Mouse (Mus musculus): ENCODE results near the gene Dtd1. TPM values are rescaled to one million over a fixed set of nuclear protein-coding genes. Genes with fewer than 3 reads are reported as not detected.

Gene Dtd1
- polyA plus RNA-seq, 1 experiment, result 25.9 TPM

GRCm38 (mm10) chr2:144783190-144783589 is 183.5 kb downstream of the Dtd1 start:
- Histone ChIP-seq H3K27ac (replicated peaks; ENCODE audit: low read depth, low read length) (no peak overlapping the region), H3K4me1 (ENCODE audit: control insufficient read depth, insufficient read depth, insufficient read length, low read length) (no peaks in the 10 kb centered on the region), H3K4me3 (ENCODE audit: insufficient read depth, low read depth, low read length) (no peak overlapping the region)

- Histone ChIP-seq H3K4me3 (ENCODE audit: insufficient read depth, low read depth, low read length) (no peak overlapping the region), H3K27ac (replicated peaks; ENCODE audit: low read depth, low read length) (no peak overlapping the region), H3K4me1 (ENCODE audit: control insufficient read depth, insufficient read depth, insufficient read length, low read length) (no peaks in the 10 kb centered on the region)
Observed at GRCm38 (mm10) chr2:144783831-144784230, 184.1 kb downstream of the Dtd1 start.

- H3K27ac ChIP-seq (replicated peaks; ENCODE audit: low read depth, low read length), result no peak overlapping the region
- H3K4me1 ChIP-seq (ENCODE audit: control insufficient read depth, insufficient read depth, insufficient read length, low read length), result no peaks in the 10 kb centered on the region
- H3K4me3 ChIP-seq (ENCODE audit: insufficient read depth, low read depth, low read length), result no peak overlapping the region
Observed at GRCm38 (mm10) chr2:144791671-144792294, 192.1 kb downstream of the Dtd1 start.

DNA sequence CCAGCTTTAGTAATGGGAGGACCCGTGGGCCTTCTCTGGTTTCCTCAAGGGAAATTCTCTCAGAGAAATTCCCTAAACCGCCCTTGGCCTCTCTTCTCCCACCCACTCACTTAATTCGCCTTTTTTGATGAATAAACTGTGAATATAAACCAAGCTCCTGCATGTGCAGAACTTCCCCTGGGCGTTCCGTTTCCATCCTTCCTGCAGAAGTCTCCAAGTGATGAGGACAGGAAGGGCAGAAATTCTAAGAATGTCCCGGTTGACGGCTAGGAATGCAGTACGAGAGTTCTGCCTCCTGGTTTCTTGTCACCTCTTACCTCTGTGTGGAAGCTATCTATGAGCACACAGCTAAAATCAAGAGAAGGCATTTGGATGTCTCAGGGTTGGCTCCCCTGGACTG is 197.8 kb downstream of the Dtd1 start:
- Histone ChIP-seq H3K27ac (replicated peaks; ENCODE audit: low read depth, low read length) (peak overlapping the region; percentile 78), H3K4me1 (ENCODE audit: control insufficient read depth, insufficient read depth, insufficient read length, low read length) (no peaks in the 10 kb centered on the region), H3K4me3 (ENCODE audit: insufficient read depth, low read depth, low read length) (no peak overlapping the region)

GRCm38 (mm10) chr2:144807766-144808754 is 208.4 kb downstream of the Dtd1 start:
- Histone ChIP-seq H3K4me3 (ENCODE audit: insufficient read depth, low read depth, low read length) (no peak overlapping the region), H3K27ac (replicated peaks; ENCODE audit: low read depth, low read length) (no peak overlapping the region), H3K4me1 (ENCODE audit: control insufficient read depth, insufficient read depth, insufficient read length, low read length) (no peaks in the 10 kb centered on the region)

Other genes with a start within 250 kb of the Dtd1 start
- 9.9 and 17.2 TPM in 2 replicates for gene Kat14, start 230.9 kb upstream of the Dtd1 start, polyA plus RNA-seq (2012; ENCODE audit: insufficient read depth, insufficient read length, missing spikeins)
- 3.4 and 6.3 TPM in 2 replicates for gene Pet117, start 230.9 kb upstream of the Dtd1 start, polyA plus RNA-seq (2012; ENCODE audit: insufficient read depth, insufficient read length, missing spikeins)
- 0.38 and 1.4 TPM in 2 replicates for gene Dzank1, start 72.5 kb upstream of the Dtd1 start, polyA plus RNA-seq (2012; ENCODE audit: insufficient read depth, insufficient read length, missing spikeins)
- 6.3 and 6.7 TPM in 2 replicates for gene Polr3f, start 72.2 kb upstream of the Dtd1 start, polyA plus RNA-seq (2012; ENCODE audit: insufficient read depth, insufficient read length, missing spikeins)
- 29.5 and 46.7 TPM in 2 replicates for gene Rbbp9, start 49.0 kb upstream of the Dtd1 start, polyA plus RNA-seq (2012; ENCODE audit: insufficient read depth, insufficient read length, missing spikeins)
- 23.7 and 25.4 TPM in 2 replicates for gene Sec23b, start 43.7 kb upstream of the Dtd1 start, polyA plus RNA-seq (2012; ENCODE audit: insufficient read depth, insufficient read length, missing spikeins)
- gene Smim26, start 5.8 kb upstream of the Dtd1 start, polyA plus RNA-seq (2012; ENCODE audit: insufficient read depth, insufficient read length, missing spikeins), result 147 and 151 TPM in 2 replicates
- gene Scp2d1, start 223.8 kb downstream of the Dtd1 start, polyA plus RNA-seq (2012; ENCODE audit: insufficient read depth, insufficient read length, missing spikeins), result not detected in 2 replicates